Mouse (Mus musculus) right cerebral cortex, adult 18-20 months (tissue): ENCODE results near the gene Pax8.

Source experiments
- DNase-seq: peaks from one replicate; pipeline ENCODE4 v3.0.0; 2022; ENCODE audit warnings: mixed read lengths

The Pax8 gene

DNA sequence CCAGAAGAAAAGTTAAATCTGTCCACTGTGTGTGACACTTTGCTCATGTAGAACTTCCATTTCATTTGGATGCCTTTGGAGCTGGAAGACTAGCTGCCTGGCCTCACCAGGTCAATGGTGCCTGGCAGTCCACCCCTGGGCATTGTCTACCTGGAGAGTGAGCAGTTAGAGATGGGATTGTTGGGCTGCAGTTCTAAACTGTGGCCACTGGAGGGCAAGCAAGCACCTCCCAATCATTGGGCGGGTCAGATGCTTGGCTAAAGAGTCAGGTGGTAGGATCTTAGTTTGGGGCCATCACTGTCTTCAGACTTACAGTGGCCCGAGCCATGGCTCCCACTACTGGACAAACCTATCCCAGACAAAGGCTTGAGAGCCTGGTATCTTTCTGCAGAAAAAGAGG, 66.2 kb downstream of the Pax8 start:
- peak; percentile 65 for DNase-seq

DNA sequence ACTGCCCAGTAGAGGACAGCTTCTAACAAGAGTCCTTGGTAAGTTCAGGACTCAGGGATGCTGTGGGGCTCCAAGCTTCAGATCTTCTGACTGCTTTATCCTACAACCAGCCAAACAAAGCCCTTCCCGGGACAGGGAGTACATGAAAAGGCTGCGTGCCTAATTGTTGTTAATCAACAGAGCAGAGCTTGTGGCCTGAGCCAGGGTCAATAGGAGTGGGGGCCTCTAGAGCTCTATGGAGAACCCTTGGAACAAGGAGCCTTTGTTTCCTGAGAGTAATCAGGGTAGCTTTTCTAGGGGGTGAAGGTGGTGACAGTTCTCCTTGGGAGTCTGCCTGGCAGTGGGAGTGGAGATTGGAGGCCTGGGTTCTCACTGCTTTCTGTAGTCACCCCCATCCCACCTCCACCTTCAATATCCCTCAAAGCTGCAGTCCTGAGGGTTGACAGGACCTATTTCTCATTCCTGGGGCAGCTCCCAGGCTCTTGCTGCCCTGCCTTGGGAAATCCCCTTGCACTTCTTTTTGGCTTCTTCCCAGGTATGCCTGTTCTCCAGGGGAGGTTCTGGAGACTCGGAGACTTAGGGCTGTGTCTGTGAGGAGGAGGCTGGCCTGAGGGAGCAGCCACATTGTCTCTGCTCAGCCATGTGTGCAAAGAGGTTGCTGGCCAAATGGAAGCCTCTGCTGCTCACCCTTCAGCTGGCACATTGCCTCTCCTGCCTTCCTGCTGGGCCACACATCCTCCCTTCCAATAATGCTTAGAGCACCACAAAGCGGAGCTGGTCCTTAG, 67.5 kb downstream of the Pax8 start:
- peak; percentile 12 for DNase-seq

DNA sequence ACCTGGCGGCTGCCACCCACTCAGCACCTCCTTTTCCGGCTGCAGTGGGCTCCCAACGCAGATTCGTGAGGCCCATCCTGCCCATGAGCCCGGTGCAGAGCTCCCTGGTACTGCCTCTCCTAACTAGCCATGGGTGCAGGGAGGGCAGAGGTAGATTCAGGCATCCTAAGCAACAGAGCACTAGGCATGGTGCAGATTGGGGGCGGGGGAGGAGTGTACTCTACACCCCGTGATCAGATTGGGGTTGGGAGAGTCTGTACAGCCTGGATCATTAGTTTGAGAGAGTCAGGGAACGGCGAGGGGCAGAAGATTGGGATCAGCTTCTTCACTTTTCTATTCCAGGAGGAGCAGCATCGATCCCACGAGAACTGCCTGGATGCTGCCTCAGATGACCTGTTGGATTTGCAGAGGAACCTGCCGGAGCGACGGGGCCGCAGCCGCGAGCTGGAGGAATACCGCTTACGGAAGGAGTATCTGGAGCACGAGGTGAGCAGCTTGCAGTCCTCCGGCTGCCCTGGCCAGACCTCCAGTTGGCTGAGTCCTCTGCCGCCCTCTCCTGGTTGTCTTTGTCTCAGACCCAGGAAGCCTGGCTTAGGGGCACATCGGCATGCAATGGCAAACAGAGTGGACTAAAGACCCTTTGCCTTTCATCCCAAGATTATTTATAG, 69.9 kb downstream of the Pax8 start:
- DNase-seq, result peak; percentile 46

DNA sequence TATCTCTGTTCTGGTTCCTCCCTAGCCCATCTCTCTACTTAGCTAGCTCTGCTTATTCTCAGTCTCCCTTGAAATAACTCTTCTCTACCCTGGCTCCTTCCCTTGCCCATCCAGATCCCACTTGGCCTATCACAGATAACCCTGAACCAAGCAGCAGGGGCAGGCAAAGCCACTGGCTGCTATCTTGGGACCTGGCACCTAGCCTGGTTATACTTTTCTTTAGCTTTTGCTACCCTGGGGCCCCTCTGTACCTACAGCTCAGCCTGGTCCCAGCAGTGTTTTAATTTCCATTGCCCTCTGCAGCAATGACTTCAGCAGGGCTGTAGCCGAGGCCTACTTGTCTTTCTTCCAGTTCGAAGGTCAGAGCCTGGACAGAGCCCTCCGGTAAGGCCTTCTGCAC, 74.7 kb downstream of the Pax8 start:
- DNase-seq, result no peak

DNA sequence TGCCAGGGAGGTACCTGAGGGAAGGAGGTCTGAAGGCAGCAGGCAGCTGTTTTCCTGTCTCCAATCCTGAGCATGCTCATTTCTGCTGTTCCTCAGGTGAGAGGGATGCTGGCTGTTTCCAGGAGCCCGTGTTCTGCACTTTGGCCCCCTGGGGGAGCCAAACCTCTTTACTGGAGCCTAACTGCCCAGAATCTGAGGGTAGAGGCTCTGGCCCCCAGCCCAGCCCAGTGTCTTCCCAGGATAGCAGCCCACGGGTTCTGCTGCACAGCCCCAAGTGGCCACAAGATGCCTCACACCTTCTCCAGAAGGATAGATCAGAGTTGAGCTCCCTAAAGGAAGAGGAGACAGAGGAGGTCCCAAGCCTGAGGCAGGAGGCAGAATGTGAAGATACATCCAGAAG, 78.3 kb downstream of the Pax8 start:
- DNase-seq, result no peak

DNA sequence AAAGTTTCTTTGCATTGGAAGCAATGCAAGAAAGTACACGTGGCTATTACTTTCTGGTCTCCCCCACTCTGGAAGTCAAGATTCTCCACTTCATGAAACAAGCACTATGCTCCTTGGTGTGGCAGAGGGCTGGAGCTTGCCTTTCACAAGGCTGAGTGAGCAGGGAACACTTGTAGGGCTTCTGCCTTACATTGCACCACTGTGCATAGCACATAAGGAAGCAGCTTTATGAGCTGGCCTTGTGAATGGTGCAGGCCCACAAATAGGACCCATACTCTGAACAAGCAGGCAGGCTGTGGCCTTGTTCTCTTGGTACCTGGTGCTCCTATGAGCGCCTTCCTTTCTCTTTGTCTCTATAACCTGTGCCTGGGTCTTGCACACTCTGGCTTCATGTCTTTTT, 82.1 kb downstream of the Pax8 start:
- DNase-seq, result no peak

DNA sequence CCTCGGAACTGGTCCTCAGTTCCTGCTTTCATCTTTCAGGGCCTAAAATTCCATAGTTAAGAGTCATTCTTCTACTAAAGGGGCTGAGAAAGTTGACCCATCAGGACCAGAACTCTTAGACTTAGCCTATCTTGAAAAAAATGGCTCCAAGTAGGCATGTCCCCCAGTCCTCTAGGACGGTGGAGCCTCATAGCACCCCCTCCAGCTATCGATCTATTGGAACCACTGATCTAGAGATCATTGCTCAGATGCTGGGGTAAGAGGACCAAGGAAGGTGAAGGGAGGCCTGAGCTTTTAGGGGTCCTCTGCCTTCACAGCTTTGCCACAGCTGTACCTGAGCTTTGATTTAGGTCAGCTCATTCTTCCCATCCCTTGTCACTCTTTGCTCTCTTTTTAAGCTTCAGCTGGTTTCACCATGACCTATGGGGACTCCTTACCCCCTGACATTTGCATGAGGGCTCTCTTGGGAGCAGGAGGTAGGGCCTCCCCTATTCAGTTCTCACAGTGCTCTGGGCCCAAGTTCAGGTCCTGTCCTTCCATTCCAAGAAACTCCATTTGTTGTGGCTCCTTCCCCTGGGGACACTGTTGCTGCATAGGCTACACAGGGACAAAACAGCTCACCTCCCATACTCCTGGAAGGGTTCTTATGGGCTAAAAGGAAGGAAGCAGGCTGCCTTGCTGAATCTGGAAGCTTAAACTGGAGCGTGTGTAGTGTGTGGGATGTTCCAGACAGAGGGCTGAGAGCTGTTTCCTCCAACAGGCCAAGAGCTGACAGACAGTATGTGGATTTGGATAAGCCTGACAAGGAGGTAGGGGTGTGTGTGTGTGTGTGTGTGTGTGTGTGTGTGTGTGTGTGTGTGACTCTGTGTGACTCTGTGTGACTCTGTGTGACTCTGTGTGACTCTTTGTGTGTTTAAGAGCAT, 87.8 kb downstream of the Pax8 start:
- DNase-seq, result peak; percentile 50

DNA sequence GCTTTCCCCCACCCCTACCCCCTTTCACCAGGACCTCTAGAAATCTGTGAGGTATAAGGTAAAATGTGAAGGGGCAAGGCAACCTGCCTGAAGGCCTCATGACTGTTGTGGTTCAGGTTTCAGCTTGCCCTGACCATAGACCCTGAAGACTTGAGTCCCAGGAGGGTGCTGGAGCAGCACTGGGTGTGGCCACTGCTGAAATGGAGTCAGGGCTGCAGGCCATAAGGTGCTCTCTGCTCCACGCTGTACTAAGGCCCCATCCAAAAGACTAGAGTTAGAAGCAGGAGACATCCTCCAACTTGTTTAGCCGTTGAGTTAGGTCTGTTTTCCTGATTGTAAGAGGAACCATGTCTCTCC, 88.5 kb downstream of the Pax8 start:
- no peak for DNase-seq

DNA sequence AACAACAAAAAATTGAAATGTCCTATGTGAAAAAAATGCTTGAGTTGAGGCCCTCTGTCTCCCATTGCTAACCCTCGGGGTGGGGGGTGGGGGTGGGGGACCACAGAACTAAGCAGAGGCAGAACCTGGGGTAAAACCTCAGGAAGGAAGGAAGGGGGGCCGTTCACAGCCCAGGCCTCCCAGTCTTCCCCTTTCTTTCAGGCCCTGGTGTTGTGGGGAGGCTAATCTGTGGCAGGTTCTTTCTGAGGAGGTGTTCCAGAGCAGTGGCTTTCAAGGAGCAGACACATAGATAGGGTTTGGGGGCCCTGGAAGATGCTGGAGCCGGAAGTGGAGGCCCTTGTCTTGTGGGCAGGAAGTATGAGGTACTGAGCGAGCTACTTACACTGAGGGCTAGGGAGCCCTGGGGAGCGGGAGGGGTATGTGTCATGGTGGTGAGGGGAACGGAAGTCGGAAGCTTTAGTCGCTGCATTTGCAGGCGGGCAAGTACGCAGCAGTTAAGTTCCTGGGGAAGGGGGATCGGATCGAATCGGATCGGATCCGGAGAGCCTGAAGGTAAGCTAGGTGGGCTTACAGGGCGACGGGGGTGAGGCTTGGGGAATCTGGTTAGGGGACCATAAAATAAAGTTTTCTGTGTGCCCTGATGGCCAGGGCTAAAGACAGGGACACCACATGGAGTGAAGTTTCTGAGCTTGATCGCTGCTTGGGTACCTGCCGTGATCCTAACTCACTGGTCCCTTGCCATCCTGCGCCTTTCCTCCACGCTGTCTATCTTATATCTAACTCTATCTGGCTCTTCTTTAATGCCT, 89.0 kb downstream of the Pax8 start:
- DNase-seq, result no peak

DNA sequence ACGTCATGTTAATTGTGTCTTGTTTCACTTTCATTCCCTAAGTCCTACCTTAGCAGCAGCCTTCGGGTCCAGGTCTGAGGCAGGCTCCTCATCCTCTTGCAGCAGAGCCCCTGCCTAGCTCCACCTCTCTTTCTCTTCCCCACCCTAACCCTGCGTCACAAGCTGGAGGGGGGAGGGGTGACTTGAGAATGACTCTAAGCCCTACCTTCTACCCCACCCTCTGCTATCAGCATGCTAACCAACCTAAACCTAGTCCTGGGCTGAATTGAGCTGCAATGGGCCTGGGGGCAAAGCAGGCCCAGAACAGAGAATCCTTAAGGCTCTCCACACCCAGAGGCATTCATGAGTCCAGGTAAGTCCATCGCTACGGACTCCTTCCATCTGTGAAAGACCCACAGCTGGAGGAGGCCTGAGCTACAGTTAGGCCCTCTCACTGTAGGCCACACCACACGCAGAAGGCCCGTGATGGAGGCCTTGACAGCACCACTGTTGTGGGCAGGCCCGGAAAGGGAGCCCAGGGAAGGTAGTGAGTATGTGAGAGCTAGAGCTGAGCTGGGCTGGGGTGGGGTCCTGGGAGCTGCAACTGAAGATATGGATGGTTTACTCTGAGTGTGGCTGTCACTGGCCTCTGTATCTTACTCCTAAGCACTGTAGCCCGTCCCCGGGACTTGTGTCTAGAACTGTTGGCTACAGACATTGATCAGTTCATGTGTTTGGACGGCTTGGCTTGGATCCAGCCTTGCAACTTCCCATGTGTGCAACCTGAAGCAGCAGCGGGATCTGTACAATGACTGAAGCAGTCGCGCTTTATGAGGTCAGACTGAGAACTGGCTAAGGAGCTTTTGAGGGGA, 90.1 kb downstream of the Pax8 start:
- no peak for DNase-seq

DNA sequence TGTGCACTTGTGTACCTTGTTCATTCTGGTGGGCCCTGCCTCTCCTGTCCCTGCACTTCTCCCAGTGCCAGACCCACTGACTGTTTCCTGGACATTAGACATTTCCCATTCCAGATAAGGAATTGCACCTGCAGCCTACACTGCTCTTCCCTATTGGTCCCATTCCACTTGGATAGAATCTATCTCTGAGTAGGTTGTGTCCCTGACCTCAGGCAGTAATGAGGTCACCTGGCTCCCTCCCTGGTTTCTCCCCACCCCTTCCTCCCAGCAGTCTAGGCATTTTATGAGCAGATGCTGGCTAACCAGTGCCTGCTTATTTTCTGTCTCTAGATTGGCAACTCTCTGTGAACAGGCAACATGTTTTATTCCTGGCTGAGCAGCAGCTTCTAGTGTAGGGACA, 91.0 kb downstream of the Pax8 start:
- DNase-seq, result no peak

DNA sequence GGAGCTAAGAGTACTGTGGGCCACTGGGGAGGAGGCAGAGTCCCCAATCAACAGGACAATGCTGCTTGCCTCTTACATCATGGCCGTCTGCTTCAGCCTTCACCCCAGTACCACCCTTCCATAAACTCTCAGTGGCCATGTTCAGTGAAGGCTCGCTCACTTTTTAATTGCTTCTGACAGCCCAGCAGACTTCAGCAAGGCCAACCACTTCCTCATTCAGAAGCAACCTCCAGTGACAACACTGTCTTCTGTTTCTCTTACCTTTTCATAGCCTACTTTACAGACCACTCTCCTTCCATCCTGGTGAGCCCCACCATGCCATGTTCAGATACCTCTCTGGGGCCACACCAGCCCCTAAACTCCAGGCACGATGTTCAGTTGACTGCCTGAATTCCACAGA, 91.8 kb downstream of the Pax8 start:
- no peak for DNase-seq

DNA sequence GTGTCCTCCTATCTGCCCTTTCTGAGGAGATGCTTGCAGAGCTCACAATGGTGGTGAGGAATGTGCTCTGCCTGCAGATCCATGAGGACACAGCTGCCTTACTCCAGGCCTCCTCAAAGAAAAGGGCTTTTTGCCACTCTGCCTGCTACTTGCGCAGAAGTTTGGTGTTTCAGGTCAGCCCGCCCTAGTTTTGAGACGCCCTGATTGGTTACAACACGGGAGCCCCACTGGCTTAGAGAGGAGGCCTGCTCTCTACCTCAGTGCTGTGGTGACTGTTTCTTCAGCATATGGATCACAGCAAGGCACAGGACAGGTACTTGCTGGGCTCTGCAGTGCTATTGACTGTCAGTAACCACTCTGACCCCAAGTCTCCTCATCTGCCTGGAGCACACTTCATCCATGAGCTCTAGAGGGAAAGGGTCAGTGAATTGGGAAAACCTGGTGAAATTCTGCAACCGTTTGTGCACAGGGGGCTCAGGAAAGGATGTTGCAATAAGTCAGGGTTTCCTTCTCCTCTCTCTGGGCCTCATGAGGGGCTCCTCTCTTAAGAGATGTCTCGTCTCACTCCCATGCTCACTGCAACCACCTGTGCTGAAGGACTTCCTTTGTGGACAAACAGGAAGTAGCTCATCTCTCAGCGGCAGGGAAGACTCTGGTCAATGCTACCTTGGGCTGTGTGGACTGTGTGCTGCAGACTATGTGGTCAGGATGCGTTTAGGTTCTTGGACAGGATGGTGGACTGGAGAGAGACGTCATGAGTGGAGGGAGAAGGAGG, 92.8 kb downstream of the Pax8 start:
- no peak for DNase-seq

DNA sequence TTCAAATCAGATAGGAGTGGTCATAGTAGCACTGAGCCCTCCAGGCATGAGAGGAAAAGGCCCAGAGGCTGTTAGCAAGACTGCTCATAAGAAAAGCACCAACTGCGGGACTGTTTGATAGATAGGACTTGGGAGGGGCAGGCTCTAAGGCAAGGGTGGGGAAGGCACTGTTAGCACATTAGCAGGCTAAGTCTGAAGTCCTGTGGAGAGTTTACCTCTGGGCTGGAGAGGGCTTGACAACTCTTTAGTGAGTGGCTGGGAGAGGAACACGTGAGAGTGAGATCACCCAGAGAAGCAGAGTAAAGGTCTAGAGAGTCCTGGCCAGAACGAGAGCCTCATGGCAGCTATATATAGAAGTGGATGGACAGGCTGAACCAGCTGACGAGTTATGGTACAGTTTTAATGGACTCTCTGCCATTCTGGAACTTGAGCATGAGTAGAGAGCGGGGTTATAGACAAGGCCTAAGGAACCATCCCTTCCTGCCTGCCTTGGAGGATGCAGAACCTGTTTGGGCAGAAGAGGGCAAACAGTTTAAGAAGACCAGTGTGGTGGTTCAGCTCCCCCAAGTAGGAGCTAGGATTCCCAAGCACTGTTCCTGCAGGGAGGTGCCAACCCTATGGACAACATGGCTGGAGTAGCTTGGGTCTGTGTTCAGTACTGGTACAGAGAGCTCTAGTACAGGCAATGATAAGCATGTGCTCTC, 96.5 kb downstream of the Pax8 start:
- no peak for DNase-seq
